Mouse (Mus musculus) fibroblast of lung, adult 2 months (primary cell): ENCODE measurements around the gene Magi1.

Experiments used
- DNase-seq: peaks from one replicate; pipeline ENCODE4 v3.0.0-alpha.2; 2011; ENCODE audit warnings: low read depth

The Magi1 gene

GRCm38 (mm10) chr6:94116434-94117432, 167.0 kb downstream of the Magi1 start:
- DNase-seq, result no peak

GRCm38 (mm10) chr6:94111833-94112232, 171.9 kb downstream of the Magi1 start:
- DNase-seq, result no peak

- DNase-seq, result peak; percentile 50
Measured at GRCm38 (mm10) chr6:94107401-94108107, 176.2 kb downstream of the Magi1 start.

GRCm38 (mm10) chr6:94103581-94103980, 180.1 kb downstream of the Magi1 start:
- no peak for DNase-seq

GRCm38 (mm10) chr6:94101256-94101655, 182.5 kb downstream of the Magi1 start:
- peak; percentile 22 for DNase-seq

GRCm38 (mm10) chr6:94094924-94095685, 188.6 kb downstream of the Magi1 start:
- DNase-seq, result no peak

GRCm38 (mm10) chr6:94092969-94093597, 190.6 kb downstream of the Magi1 start:
- no peak for DNase-seq

GRCm38 (mm10) chr6:94092500-94092899, 191.2 kb downstream of the Magi1 start:
- DNase-seq, result no peak

- DNase-seq, result no peak
Measured at GRCm38 (mm10) chr6:94086855-94087254, 196.9 kb downstream of the Magi1 start.

GRCm38 (mm10) chr6:94084752-94085151, 199.0 kb downstream of the Magi1 start:
- no peak for DNase-seq

- DNase-seq, result no peak
Measured at GRCm38 (mm10) chr6:94083459-94083858, 200.3 kb downstream of the Magi1 start.

- peak; percentile 51 for DNase-seq
Measured at GRCm38 (mm10) chr6:94080933-94081545, 202.7 kb downstream of the Magi1 start.

GRCm38 (mm10) chr6:94078934-94079333, 204.8 kb downstream of the Magi1 start:
- DNase-seq, result no peak

- no peak for DNase-seq
Measured at GRCm38 (mm10) chr6:94077013-94077412, 206.7 kb downstream of the Magi1 start.

- DNase-seq, result no peak
Measured at GRCm38 (mm10) chr6:94075990-94076389, 207.7 kb downstream of the Magi1 start.

- peak; percentile 66 for DNase-seq
Measured at GRCm38 (mm10) chr6:94075228-94075627, 208.5 kb downstream of the Magi1 start.

GRCm38 (mm10) chr6:94071676-94072075, 212.0 kb downstream of the Magi1 start:
- DNase-seq, result no peak

GRCm38 (mm10) chr6:94070702-94071101, 213.0 kb downstream of the Magi1 start:
- no peak for DNase-seq

- no peak for DNase-seq
Measured at GRCm38 (mm10) chr6:94069421-94069820, 214.3 kb downstream of the Magi1 start.

- peak; percentile 33 for DNase-seq
Measured at GRCm38 (mm10) chr6:94067741-94068450, 215.8 kb downstream of the Magi1 start.

GRCm38 (mm10) chr6:94064832-94065231, 218.9 kb downstream of the Magi1 start:
- DNase-seq, result no peak
